Mouse (Mus musculus): ENCODE data around the gene Aftph. TPM values are rescaled to one million over a fixed set of nuclear protein-coding genes. Genes with fewer than 3 reads are reported as not detected.

The Aftph gene
- polyA plus RNA-seq, 1 experiment from 2014 or later: 11.2 TPM

- Histone ChIP-seq H3K4me2 (ENCODE audit: low read depth, low read length) (no peak overlapping the region), H3K4me3 (ENCODE audit: low read depth, low read length) (no peak overlapping the region), H3K36me3 (ENCODE audit: control insufficient read depth, insufficient read depth) (no peaks in the 10 kb centered on the region), H3K4me1 (ENCODE audit: control insufficient read depth, low read depth, low read length) (peaks cover 8% of the 10 kb centered on the region), H3K27ac (ENCODE audit: low read length) (no peak overlapping the region), H3K9ac (ENCODE audit: low read depth, low read length) (no peak overlapping the region), H3K9me3 (replicated peaks; ENCODE audit: control insufficient read depth, low read length) (no peaks in the 10 kb centered on the region), H3K27me3 (ENCODE audit: control insufficient read depth, insufficient read depth, low read depth, low read length) (no peaks in the 10 kb centered on the region)
- ATAC-seq (ENCODE audit: low read depth): no peak
- whole genome bisulfite sequencing (ENCODE audit: insufficient replicate concordance): 65% methylated on average over 14 of the region's 14 CpGs
Observed at GRCm38 (mm10) chr11:20660111-20661097, 81.0 kb downstream of the Aftph start.

- H3K4me1 ChIP-seq (ENCODE audit: control insufficient read depth, low read depth, low read length): peaks cover 12% of the 10 kb centered on the region
- H3K9me3 ChIP-seq (replicated peaks; ENCODE audit: control insufficient read depth, low read length): no peaks in the 10 kb centered on the region
- ATAC-seq (ENCODE audit: low read depth): no peak
- H3K27ac ChIP-seq (ENCODE audit: low read length): no peak overlapping the region
- no peak overlapping the region for H3K9ac ChIP-seq (ENCODE audit: low read depth, low read length)
- 69% methylated on average over 3 of the region's 3 CpGs for whole genome bisulfite sequencing (ENCODE audit: insufficient replicate concordance)
- no peaks in the 10 kb centered on the region for H3K36me3 ChIP-seq (ENCODE audit: control insufficient read depth, insufficient read depth)
- H3K4me2 ChIP-seq (ENCODE audit: low read depth, low read length): no peak overlapping the region
- no peaks in the 10 kb centered on the region for H3K27me3 ChIP-seq (ENCODE audit: control insufficient read depth, insufficient read depth, low read depth, low read length)
- H3K4me3 ChIP-seq (ENCODE audit: low read depth, low read length): no peak overlapping the region
Observed at GRCm38 (mm10) chr11:20659094-20659493, 82.3 kb downstream of the Aftph start.

GRCm38 (mm10) chr11:20656711-20657057, 84.7 kb downstream of the Aftph start:
- no peak overlapping the region for H3K4me2 ChIP-seq (ENCODE audit: low read depth, low read length)
- 27% methylated on average over 10 of the region's 10 CpGs for WGBS (ENCODE audit: insufficient replicate concordance)
- peaks cover 12% of the 10 kb centered on the region for H3K4me1 ChIP-seq (ENCODE audit: control insufficient read depth, low read depth, low read length)
- H3K27me3 ChIP-seq (ENCODE audit: control insufficient read depth, insufficient read depth, low read depth, low read length): no peaks in the 10 kb centered on the region
- H3K9ac ChIP-seq (ENCODE audit: low read depth, low read length): no peak overlapping the region
- H3K4me3 ChIP-seq (ENCODE audit: low read depth, low read length): no peak overlapping the region
- no peaks in the 10 kb centered on the region for H3K9me3 ChIP-seq (replicated peaks; ENCODE audit: control insufficient read depth, low read length)
- no peak overlapping the region for H3K27ac ChIP-seq (ENCODE audit: low read length)
- 0 out of 2 replicates have a peak, but pooled peaks cover 5% of the 10 kb centered on the region for H3K36me3 ChIP-seq (ENCODE audit: control insufficient read depth, insufficient read depth)
- ATAC-seq (ENCODE audit: low read depth): no peak

GRCm38 (mm10) chr11:20655795-20656710, 85.3 kb downstream of the Aftph start:
- Histone ChIP-seq H3K9ac (ENCODE audit: low read depth, low read length) (no peak overlapping the region), H3K4me3 (ENCODE audit: low read depth, low read length) (no peak overlapping the region), H3K27me3 (ENCODE audit: control insufficient read depth, insufficient read depth, low read depth, low read length) (no peaks in the 10 kb centered on the region), H3K36me3 (ENCODE audit: control insufficient read depth, insufficient read depth) (peaks cover 5% of the 10 kb centered on the region; the same call in 1 of the 2 replicates), H3K27ac (ENCODE audit: low read length) (no peak overlapping the region), H3K9me3 (replicated peaks; ENCODE audit: control insufficient read depth, low read length) (no peaks in the 10 kb centered on the region), H3K4me1 (ENCODE audit: control insufficient read depth, low read depth, low read length) (peaks cover 11% of the 10 kb centered on the region), H3K4me2 (ENCODE audit: low read depth, low read length) (peak overlapping the region; percentile 30; the same call in 1 of the 2 replicates)
- 25% methylated on average over 18 of the region's 18 CpGs for WGBS (ENCODE audit: insufficient replicate concordance)
- ATAC-seq (ENCODE audit: low read depth): peak; percentile 17; the same call in 1 of the 2 replicates

GRCm38 (mm10) chr11:20651166-20651565, 90.2 kb downstream of the Aftph start:
- Histone ChIP-seq H3K4me1 (ENCODE audit: control insufficient read depth, low read depth, low read length) (peaks cover 7% of the 10 kb centered on the region; the same call in 1 of the 2 replicates), H3K4me2 (ENCODE audit: low read depth, low read length) (no peak overlapping the region), H3K27me3 (ENCODE audit: control insufficient read depth, insufficient read depth, low read depth, low read length) (no peaks in the 10 kb centered on the region), H3K9ac (ENCODE audit: low read depth, low read length) (no peak overlapping the region), H3K27ac (ENCODE audit: low read length) (no peak overlapping the region), H3K4me3 (ENCODE audit: low read depth, low read length) (no peak overlapping the region), H3K9me3 (replicated peaks; ENCODE audit: control insufficient read depth, low read length) (no peaks in the 10 kb centered on the region), H3K36me3 (ENCODE audit: control insufficient read depth, insufficient read depth) (peaks cover 23% of the 10 kb centered on the region)
- ATAC-seq (ENCODE audit: low read depth): 0 out of 2 replicates have a peak, but pooled peaks have one; percentile 25
- 78% methylated on average over 1 of the region's 1 CpGs for WGBS (ENCODE audit: insufficient replicate concordance)

- ATAC-seq (ENCODE audit: low read depth): no peak
Observed at GRCm38 (mm10) chr11:20650006-20650639, 91.3 kb downstream of the Aftph start.

GRCm38 (mm10) chr11:20649477-20649876, 91.9 kb downstream of the Aftph start:
- no peak overlapping the region for H3K9ac ChIP-seq (ENCODE audit: low read depth, low read length)
- WGBS (ENCODE audit: insufficient replicate concordance): 88% methylated on average over 5 of the region's 5 CpGs
- ATAC-seq (ENCODE audit: low read depth): no peak

More at GRCm38 (mm10) chr11:20650006-20650639, 91.3 kb downstream of the Aftph start:
- no peaks in the 10 kb centered on the region for H3K27me3 ChIP-seq (ENCODE audit: control insufficient read depth, insufficient read depth, low read depth, low read length)
- H3K36me3 ChIP-seq (ENCODE audit: control insufficient read depth, insufficient read depth): peaks cover 23% of the 10 kb centered on the region
- H3K9me3 ChIP-seq (replicated peaks; ENCODE audit: control insufficient read depth, low read length): no peaks in the 10 kb centered on the region
- H3K4me2 ChIP-seq (ENCODE audit: low read depth, low read length): no peak overlapping the region
- no peak overlapping the region for H3K4me3 ChIP-seq (ENCODE audit: low read depth, low read length)
- no peak overlapping the region for H3K9ac ChIP-seq (ENCODE audit: low read depth, low read length)
- WGBS (ENCODE audit: insufficient replicate concordance): 90% methylated on average over 17 of the region's 17 CpGs
- no peak overlapping the region for H3K27ac ChIP-seq (ENCODE audit: low read length)
- peaks cover under 1% of the 10 kb centered on the region; the same call in 1 of the 2 replicates for H3K4me1 ChIP-seq (ENCODE audit: control insufficient read depth, low read depth, low read length)

GRCm38 (mm10) chr11:20647902-20648625, 93.3 kb downstream of the Aftph start:
- Histone ChIP-seq H3K4me3 (ENCODE audit: low read depth, low read length) (no peak overlapping the region), H3K4me1 (ENCODE audit: control insufficient read depth, low read depth, low read length) (no peaks in the 10 kb centered on the region; the same call in 1 of the 2 replicates), H3K36me3 (ENCODE audit: control insufficient read depth, insufficient read depth) (peaks cover 18% of the 10 kb centered on the region), H3K27ac (ENCODE audit: low read length) (no peak overlapping the region), H3K27me3 (ENCODE audit: control insufficient read depth, insufficient read depth, low read depth, low read length) (no peaks in the 10 kb centered on the region), H3K4me2 (ENCODE audit: low read depth, low read length) (no peak overlapping the region), H3K9me3 (replicated peaks; ENCODE audit: control insufficient read depth, low read length) (no peaks in the 10 kb centered on the region), H3K9ac (ENCODE audit: low read depth, low read length) (no peak overlapping the region)
- 72% methylated on average over 19 of the region's 19 CpGs for WGBS (ENCODE audit: insufficient replicate concordance)
- peak; percentile 7; the same call in 1 of the 2 replicates for ATAC-seq (ENCODE audit: low read depth)

More at GRCm38 (mm10) chr11:20649477-20649876, 91.9 kb downstream of the Aftph start:
- H3K4me1 ChIP-seq (ENCODE audit: control insufficient read depth, low read depth, low read length): no peaks in the 10 kb centered on the region
- H3K4me3 ChIP-seq (ENCODE audit: low read depth, low read length): no peak overlapping the region
- H3K27ac ChIP-seq (ENCODE audit: low read length): no peak overlapping the region
- H3K4me2 ChIP-seq (ENCODE audit: low read depth, low read length): no peak overlapping the region
- H3K9me3 ChIP-seq (replicated peaks; ENCODE audit: control insufficient read depth, low read length): no peaks in the 10 kb centered on the region
- peaks cover 23% of the 10 kb centered on the region for H3K36me3 ChIP-seq (ENCODE audit: control insufficient read depth, insufficient read depth)
- no peaks in the 10 kb centered on the region for H3K27me3 ChIP-seq (ENCODE audit: control insufficient read depth, insufficient read depth, low read depth, low read length)
